Mouse (Mus musculus) spleen, embryonic (tissue): ENCODE measurements around the gene Edc4.

Experiments used
- CTCF ChIA-PET: fragments of 350-600 bp; sonication (Branson Sonifier 250); formaldehyde crosslinking; loops from one replicate; lab custom pipeline; 2022; lab: Charles Lee

Gene Edc4

DNA sequence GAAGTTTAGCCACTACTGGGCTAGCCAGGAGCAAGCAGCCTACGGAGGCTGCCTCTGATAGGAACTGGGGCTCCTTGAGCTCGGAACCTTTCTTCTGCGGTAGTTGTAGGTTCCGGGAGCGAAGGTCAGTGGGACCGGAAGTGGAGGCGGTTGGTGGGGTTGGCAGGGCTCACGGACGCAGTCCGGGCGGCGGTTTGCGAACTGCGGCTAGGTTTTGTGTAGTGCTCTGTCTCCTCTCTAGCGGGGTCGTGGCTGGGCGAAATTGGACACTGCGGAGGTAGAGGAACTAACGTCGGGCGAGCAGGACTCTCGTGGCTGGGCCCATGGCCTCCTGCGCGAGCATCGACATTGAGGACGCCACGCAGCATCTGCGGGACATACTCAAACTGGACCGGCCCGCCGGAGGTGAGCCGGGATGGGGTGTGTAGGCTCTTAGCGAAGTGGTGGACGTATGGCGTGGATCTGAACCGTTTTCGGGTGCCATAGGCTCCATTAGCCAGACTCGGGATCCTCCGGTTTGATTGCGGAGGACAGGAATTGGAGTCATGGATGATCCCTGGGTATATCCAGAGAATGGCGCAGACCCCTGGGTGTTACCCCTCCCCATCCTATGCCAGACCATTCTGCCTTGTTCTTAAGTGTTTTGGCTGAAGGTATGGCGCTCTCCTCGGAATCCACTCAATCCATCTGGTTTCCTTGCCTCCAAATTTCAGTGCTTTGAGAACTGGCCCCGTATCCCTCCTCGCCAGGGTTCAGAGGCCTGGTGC lies at the start of gene Edc4:
Gene Edc4 (plus strand): TSS at position 128 of the 767 bp plus-strand sequence.
- CTCF ChIA-PET = no interaction called here

- CTCF ChIA-PET = interaction anchor here (0.6 to 1.5 kb wide), 4 partner anchors 27 to 190 kb away, joined by 3 to 6 read pairs (median 4); partner anchors contain the start of gene Nutf2
These were observed 46.9 kb upstream of the Edc4 start for GRCm38 (mm10) chr8:105833740-105834139.

- CTCF ChIA-PET = interaction anchor here (0.7 kb wide), 3 partner anchors 19 to 1615 kb away, joined by 6 to 10 read pairs (median 9); no protein-coding TSS in a partner anchor
These were observed 45.4 kb upstream of the Edc4 start for GRCm38 (mm10) chr8:105835318-105835717.

DNA sequence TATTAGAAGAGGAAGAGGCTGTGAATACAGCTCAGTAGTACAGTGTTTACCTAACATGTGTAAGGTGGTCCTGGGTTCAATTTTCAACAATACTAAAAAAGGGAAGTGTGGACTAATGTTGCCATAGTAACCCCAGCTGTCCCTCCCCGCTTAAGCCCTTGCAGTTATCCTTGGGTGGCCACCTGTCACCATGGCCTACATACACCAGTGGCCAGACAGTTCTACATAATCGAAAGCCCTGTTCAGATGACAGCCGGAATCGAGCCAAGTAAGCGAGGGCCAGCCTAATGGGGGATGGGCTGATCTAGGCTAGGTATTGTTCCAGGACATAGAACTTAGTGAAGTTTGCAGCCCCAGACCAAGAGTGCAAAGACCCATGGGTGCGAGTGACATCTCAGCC lies 43.7 kb upstream of the Edc4 start:
- CTCF ChIA-PET = no interaction called here

DNA sequence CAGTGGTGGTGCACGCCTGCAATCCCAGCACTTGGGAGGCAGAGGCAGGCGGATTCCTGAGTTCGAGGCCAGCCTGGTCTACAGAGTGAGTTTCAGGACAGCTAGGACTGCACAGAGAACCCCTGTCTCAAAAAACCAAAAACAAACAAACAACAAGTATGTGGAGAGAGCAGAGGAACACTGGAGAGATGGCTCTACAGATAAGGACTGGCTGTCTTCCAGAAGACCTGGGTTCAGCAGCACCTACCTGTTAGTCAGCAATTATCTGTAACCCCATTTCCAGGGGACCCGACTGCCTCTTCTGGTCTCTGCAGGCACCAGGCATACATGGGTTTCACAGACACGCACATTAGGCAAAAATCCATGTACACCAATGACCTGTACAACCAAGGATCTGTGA lies 41.5 kb upstream of the Edc4 start:
- CTCF ChIA-PET = no interaction called here

DNA sequence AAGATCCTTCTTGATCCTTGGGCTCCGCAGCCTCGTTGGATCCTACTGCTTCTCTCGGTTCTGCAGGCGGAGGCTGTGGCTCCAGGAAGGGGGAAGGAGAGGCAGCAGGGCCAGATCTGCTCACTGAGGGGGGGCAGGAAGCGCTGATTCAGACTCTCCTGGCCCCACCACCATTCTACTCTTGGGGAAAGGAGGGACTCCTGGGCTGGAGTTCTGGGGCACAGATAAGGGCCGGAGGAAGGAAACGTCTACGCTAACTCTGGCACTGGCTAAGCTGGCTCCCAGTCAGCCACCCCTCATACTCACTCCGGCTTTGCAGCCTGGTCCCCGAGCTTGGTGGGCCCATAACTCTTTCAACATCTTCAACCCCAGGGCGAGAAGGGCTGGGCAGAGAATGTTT lies 34.0 kb upstream of the Edc4 start:
- CTCF ChIA-PET = no interaction called here

GRCm38 (mm10) chr8:105850014-105850413 lies 30.7 kb upstream of the Edc4 start:
- CTCF ChIA-PET = interaction anchor here (0.6 kb wide), 3 partner anchors 89 to 270 kb away, joined by 5 to 10 read pairs (median 7); no protein-coding TSS in a partner anchor

DNA sequence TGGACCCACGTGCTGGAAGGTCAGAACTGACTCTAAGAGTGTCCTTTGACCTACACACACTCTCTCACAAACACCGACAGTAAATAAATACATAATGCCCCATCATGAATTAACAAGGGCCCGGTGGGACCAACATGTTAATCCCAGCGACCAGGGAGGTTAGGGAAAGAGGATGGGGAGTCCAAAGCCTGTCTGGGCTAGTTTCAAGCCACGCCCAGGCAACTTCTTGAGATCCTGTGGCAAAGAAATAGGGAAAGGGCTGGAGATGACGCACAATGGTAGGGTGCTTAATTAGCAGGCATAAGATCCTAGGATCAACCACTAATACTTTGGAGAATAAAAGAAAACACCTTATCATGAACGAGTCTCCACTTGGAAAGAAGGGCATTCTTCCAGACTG lies 30.1 kb upstream of the Edc4 start:
- CTCF ChIA-PET = interaction anchor here (0.6 to 0.7 kb wide), 3 partner anchors 88 to 270 kb away, joined by 7 to 14 read pairs (median 10); no protein-coding TSS in a partner anchor

DNA sequence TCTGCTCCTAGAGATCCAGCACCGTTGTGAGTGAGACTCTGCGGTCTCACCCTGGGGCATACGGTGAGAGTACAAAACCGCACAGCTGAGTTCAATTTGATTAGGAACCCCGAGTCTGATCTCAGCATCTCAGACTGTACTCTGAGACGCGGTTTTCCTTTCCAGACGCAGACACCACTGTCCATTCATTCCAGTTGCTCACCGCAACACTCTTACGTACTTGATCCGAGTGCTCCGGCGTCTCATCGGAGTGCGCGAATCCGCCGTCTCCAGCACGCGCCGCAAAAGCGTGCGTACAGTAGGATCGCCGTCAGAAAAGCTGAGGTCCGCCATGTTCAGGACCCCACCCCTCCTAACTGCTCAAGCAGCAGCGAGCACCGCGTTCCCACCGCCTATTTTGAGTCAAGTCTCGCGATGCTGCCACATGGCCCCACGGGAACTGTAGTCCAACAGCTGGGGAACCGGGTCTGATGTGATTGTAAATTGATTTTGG lies 29.0 kb upstream of the Edc4 start:
- CTCF ChIA-PET = no interaction called here

GRCm38 (mm10) chr8:105852146-105852729 lies 28.4 kb upstream of the Edc4 start:
- CTCF ChIA-PET = no interaction called here

DNA sequence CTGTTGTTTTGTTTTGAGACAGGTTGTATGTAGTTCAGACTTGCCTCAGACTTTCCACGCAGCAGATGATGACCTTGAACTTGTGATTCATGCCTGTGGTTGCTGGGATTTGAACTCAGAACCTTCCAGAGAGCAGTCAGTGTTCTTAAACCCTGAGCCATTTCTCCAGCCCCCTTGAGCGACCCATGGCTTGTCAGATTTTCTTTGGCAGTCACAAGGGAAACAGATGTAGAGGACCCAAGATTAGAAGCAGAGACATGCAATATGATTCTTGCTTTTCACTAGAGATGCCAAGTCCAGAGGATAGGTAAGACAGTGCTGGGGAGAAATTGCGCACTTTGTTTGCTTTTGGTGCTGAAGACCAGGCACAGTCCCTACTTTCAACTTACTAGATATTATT lies 27.5 kb upstream of the Edc4 start, which contains the start of gene Cenpt:
Gene Cenpt (minus strand): TSS at position 101 of the 400 bp plus-strand sequence.
- CTCF ChIA-PET = no interaction called here

GRCm38 (mm10) chr8:105854303-105854702 lies 26.4 kb upstream of the Edc4 start:
- CTCF ChIA-PET = interaction anchor here (0.6 to 0.7 kb wide), 4 partner anchors 19 to 223 kb away, joined by 3 to 16 read pairs (median 6); no protein-coding TSS in a partner anchor

- CTCF ChIA-PET = interaction anchor here (0.6 to 0.7 kb wide), 4 partner anchors 19 to 223 kb away, joined by 3 to 16 read pairs (median 6); no protein-coding TSS in a partner anchor
These were observed 25.9 kb upstream of the Edc4 start, which contains the start of gene Thap11 for GRCm38 (mm10) chr8:105854715-105855216. TSS of gene Thap11 (plus strand) at chr8:105855132.

GRCm38 (mm10) chr8:105855248-105856167 lies 25.2 kb upstream of the Edc4 start:
- CTCF ChIA-PET = no interaction called here

GRCm38 (mm10) chr8:105856168-105856835 lies 24.4 kb upstream of the Edc4 start:
- CTCF ChIA-PET = no interaction called here

DNA sequence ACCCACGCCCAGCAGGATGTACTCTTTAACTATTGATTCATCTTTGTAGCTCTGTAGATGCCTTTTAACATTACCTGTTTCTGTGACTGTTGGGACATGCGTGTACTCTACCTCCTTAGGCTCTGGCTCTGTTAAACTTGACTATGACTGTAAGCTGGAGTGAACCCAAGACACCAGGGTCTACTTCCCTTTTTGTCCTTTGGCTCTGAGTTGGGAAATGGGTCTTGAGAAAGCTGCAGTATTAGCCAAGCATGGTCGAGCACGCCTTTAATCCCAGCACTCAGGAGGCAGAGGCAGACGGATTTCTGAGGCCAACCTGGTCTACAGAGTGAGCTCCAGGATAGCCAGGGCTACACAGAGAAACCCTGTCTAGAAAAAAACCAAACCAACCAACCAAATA lies 22.2 kb upstream of the Edc4 start:
- CTCF ChIA-PET = no interaction called here

- CTCF ChIA-PET = no interaction called here
These were observed 21.4 kb upstream of the Edc4 start for GRCm38 (mm10) chr8:105859314-105859713.

DNA sequence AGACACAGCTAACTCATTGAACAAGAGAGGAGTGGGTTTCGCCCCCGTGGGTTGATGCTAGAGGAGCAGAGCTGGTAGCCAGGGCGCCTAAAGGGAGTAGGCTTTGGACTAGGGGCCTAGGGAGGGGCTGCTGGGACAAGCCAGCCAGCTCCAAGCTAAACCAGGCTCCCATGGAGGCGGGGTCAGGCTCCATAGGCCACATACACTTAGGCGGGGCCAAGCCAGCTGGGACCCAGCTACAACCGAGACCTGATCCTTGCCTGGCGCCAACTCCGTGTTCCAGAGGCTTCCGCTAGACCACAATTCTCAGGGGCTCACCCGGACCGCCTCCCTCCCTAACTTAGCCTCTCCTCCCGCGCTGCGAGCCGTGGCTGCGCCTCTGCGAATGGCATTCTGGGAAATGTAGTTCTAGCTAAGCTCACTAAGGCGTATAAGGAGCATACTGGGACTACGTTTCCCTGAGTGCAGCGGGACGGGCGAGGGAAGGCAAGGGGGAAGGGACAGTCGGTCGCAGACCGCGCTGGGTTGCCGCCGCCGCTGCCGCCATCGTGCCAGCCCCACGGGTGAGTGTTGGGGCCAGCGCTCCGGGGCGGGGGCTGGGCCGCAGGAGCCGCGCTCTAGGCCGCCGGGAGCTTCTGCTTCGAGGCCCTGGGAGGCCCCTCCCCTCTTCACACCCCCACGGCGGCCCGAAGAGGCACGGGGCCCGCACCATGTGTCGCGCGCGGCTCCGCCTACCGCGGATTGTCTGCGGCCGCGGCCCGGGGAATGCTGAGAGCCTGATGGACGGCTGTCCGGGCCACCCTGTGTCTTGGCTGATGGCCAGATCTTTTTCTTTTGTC lies 20.3 kb upstream of the Edc4 start, which contains the start of gene Nutf2:
Gene Nutf2 (plus strand): TSS at position 438 of the 839 bp plus-strand sequence.
- CTCF ChIA-PET = interaction anchor here (1.3 kb wide), 1 partner anchor 26 kb away, joined by 6 read pairs; no protein-coding TSS in a partner anchor

GRCm38 (mm10) chr8:105861951-105862350 lies 18.7 kb upstream of the Edc4 start:
- CTCF ChIA-PET = no interaction called here
